Mouse (Mus musculus): ENCODE measurements around the gene Gm17019.
"Not testable (repeated sequence)": the region's sequence is repeated elsewhere in the genome, so short reads cannot be mapped to it uniquely, and the experiment has no call there.

Gene Gm17019

GRCm38 (mm10) chr5:15032898-15033297, at the start of gene Gm17019:
Gm17019 (minus strand) TSS chr5:15032998.
- not testable (repeated sequence) for DNase-seq (ENCODE audit: low read depth in 2 of 2, low spot score in 2 of 2)

- not testable (repeated sequence) for DNase-seq (ENCODE audit: low read depth in 2 of 2, low spot score in 2 of 2)
These were observed 29.6 kb upstream of the Gm17019 start for GRCm38 (mm10) chr5:15062385-15062715.

GRCm38 (mm10) chr5:15061638-15062384, 29.0 kb upstream of the Gm17019 start:
- DNase-seq (ENCODE audit: low read depth in 2 of 2, low spot score in 2 of 2): not testable (repeated sequence)

- not testable (repeated sequence) for DNase-seq (ENCODE audit: low read depth in 2 of 2, low spot score in 2 of 2)
These were observed 21.6 kb upstream of the Gm17019 start for GRCm38 (mm10) chr5:15054151-15055025.

- not testable (repeated sequence) for DNase-seq (ENCODE audit: low read depth in 2 of 2, low spot score in 2 of 2)
These were observed 20.8 kb upstream of the Gm17019 start for GRCm38 (mm10) chr5:15053606-15053962.

- not testable (repeated sequence) for DNase-seq (ENCODE audit: low read depth in 2 of 2, low spot score in 2 of 2)
These were observed 20.3 kb upstream of the Gm17019 start for GRCm38 (mm10) chr5:15052945-15053605.

- DNase-seq (ENCODE audit: low read depth in 2 of 2, low spot score in 2 of 2): not testable (repeated sequence)
These were observed 18.0 kb upstream of the Gm17019 start for GRCm38 (mm10) chr5:15050807-15051206.

- DNase-seq (ENCODE audit: low read depth in 2 of 2, low spot score in 2 of 2): not testable (repeated sequence)
These were observed 12.3 kb upstream of the Gm17019 start for GRCm38 (mm10) chr5:15044830-15045767.

- DNase-seq (ENCODE audit: low read depth in 2 of 2, low spot score in 2 of 2): not testable (repeated sequence)
These were observed 8.0 kb upstream of the Gm17019 start for GRCm38 (mm10) chr5:15040784-15041183.

- DNase-seq (ENCODE audit: low read depth in 2 of 2, low spot score in 2 of 2): not testable (repeated sequence)
These were observed 7.2 kb upstream of the Gm17019 start for GRCm38 (mm10) chr5:15039984-15040383.

GRCm38 (mm10) chr5:15024316-15024715, 8.5 kb downstream of the Gm17019 start:
- DNase-seq (ENCODE audit: low read depth in 2 of 2, low spot score in 2 of 2): not testable (repeated sequence)

- not testable (repeated sequence) for DNase-seq (ENCODE audit: low read depth in 2 of 2, low spot score in 2 of 2)
These were observed 12.7 kb downstream of the Gm17019 start for GRCm38 (mm10) chr5:15020067-15020466.

GRCm38 (mm10) chr5:15010639-15011582, 21.9 kb downstream of the Gm17019 start:
- not testable (repeated sequence) for DNase-seq (ENCODE audit: low read depth in 2 of 2, low spot score in 2 of 2)

- not testable (repeated sequence) for DNase-seq (ENCODE audit: low read depth in 2 of 2, low spot score in 2 of 2)
These were observed 25.9 kb downstream of the Gm17019 start for GRCm38 (mm10) chr5:15006907-15007306.

- DNase-seq (ENCODE audit: low read depth in 2 of 2, low spot score in 2 of 2): not testable (repeated sequence)
These were observed 26.5 kb downstream of the Gm17019 start for GRCm38 (mm10) chr5:15006288-15006687.

GRCm38 (mm10) chr5:15005584-15005983, 27.2 kb downstream of the Gm17019 start:
- not testable (repeated sequence) for DNase-seq (ENCODE audit: low read depth in 2 of 2, low spot score in 2 of 2)

- not testable (repeated sequence) for DNase-seq (ENCODE audit: low read depth in 2 of 2, low spot score in 2 of 2)
These were observed 27.9 kb downstream of the Gm17019 start for GRCm38 (mm10) chr5:15004569-15005562.

GRCm38 (mm10) chr5:14998077-14998476, 34.7 kb downstream of the Gm17019 start:
- not testable (repeated sequence) for DNase-seq (ENCODE audit: low read depth in 2 of 2, low spot score in 2 of 2)
